8 mouse cellular contexts compared by ENCODE assay signal in genomic region chr8:12757231-12757940, GRCm38 (mm10). TPM values are rescaled to one million over a fixed set of nuclear protein-coding genes. Genes with fewer than 3 reads are reported as not detected.
DNase-seq lines count a peak whose midpoint lies in the region; ATAC-seq lines count a peak whose summit lies in the region.

No protein-coding gene starts in this region.

- peak overlapping the region; percentile 97 for H3K9ac ChIP-seq in heart, embryonic 15.5 days
- peak overlapping the region; percentile 90 for H3K9ac ChIP-seq in midbrain, embryonic 11.5 days (ENCODE audit: low read length)

- ATAC-seq in common myeloid progenitor, adult 5-6 weeks (replicated peaks; ENCODE audit: low read depth, poor library complexity, severe bottlenecking) = peak; percentile 27; the same call in 1 of the 2 replicates
- ATAC-seq in heart, embryonic 15.5 days (replicated peaks; ENCODE audit: insufficient number of reproducible peaks, insufficient read depth, low FRiP score, low read depth) = peak; percentile 25
- peak; percentile 77 for ATAC-seq in midbrain, embryonic 11.5 days (ENCODE audit: low FRiP score)

- no peaks in the 10 kb centered on the region for H3K9me3 ChIP-seq in heart, embryonic 15.5 days (replicated peaks)
- H3K9me3 ChIP-seq in midbrain, embryonic 11.5 days (ENCODE audit: control insufficient read depth, low read length) = no peaks in the 10 kb centered on the region

- H3K27me3 ChIP-seq in heart, embryonic 15.5 days = no peaks in the 10 kb centered on the region
- no peaks in the 10 kb centered on the region; the same call in 1 of the 2 replicates for H3K27me3 ChIP-seq in midbrain, embryonic 11.5 days (ENCODE audit: control insufficient read depth, insufficient read depth, low read length)

- H3K36me3 ChIP-seq in heart, embryonic 15.5 days = no peaks in the 10 kb centered on the region
- no peaks in the 10 kb centered on the region for H3K36me3 ChIP-seq in midbrain, embryonic 11.5 days (ENCODE audit: control insufficient read depth, insufficient read depth, low read length)

- H3K4me3 ChIP-seq in heart, embryonic 15.5 days = peak overlapping the region; percentile 84
- peak overlapping the region; percentile 86 for H3K4me3 ChIP-seq in midbrain, embryonic 11.5 days (ENCODE audit: low read depth, low read length)

- under 1% methylated on average over 60 of the region's 61 CpGs for WGBS in heart, embryonic 15.5 days
- WGBS in midbrain, embryonic 11.5 days = under 1% methylated on average over 60 of the region's 61 CpGs

- peak overlapping the region; percentile 86 for H3K27ac ChIP-seq in heart, embryonic 15.5 days
- no peak overlapping the region for H3K27ac ChIP-seq in midbrain, embryonic 11.5 days (ENCODE audit: low read depth, low read length)

- peak; percentile 59 to 86 for DNase-seq in adrenal gland, adult (ENCODE audit: inconsistent age in 2 of 2, low spot score in 1 of 2)
- DNase-seq in adrenal gland, postnatal 4 days (ENCODE audit: low spot score in 2 of 2) = no peak
- peak; percentile 46 for DNase-seq in Muller cell, postnatal 12 days (ENCODE audit: inconsistent ontology term)
- DNase-seq in layer of hippocampus, adult 9-11 months = peak; percentile 58
- DNase-seq in midbrain, embryonic 11.5 days (ENCODE audit: low spot score, missing footprints) = peak; percentile 94
- DNase-seq in testis, postnatal 14 days (ENCODE audit: low spot score) = peak; percentile 54

- peaks cover 42% of the 10 kb centered on the region for H3K4me1 ChIP-seq in heart, embryonic 15.5 days (replicated peaks)
- no peaks in the 10 kb centered on the region; the same call in 1 of the 2 replicates for H3K4me1 ChIP-seq in midbrain, embryonic 11.5 days (ENCODE audit: control insufficient read depth, insufficient read depth, low read length)

- H3K4me2 ChIP-seq in heart, embryonic 15.5 days = peak overlapping the region; percentile 94
- H3K4me2 ChIP-seq in midbrain, embryonic 11.5 days = peak overlapping the region; percentile 69

RNA-seq across cellular contexts. Expression of gene Atp11a, which starts 0.6 kb away (rescaled TPM):
- 10 to 100 TPM; 79.4 to 92.9 TPM for total RNA-seq in adrenal gland, postnatal 4 days (2021)
- total RNA-seq in common myeloid progenitor, adult 5-6 weeks (2017) = 6.8 and 9.4 TPM in 2 replicates
- polyA plus RNA-seq in heart, embryonic 15.5 days (2015; fragmentation: Nextera tagmentation; extraction: Ambion mirVana) = 14.1 and 15.9 TPM in 2 replicates
- 8.9 and 10.0 TPM in 2 replicates for polyA plus RNA-seq in midbrain, embryonic 11.5 days (2014; fragmentation: Nextera tagmentation; extraction: Ambion mirVana)

Comparison
In these comparisons a context has a peak if more than half of its experiments do, and no peak if none do; other contexts are left out.
1. DNase-seq: peak in adrenal gland, adult (2 of 2), Muller cell, postnatal 12 days (single experiment), layer of hippocampus, adult 9-11 months (single experiment), midbrain, embryonic 11.5 days (single experiment) and testis, postnatal 14 days (single experiment); none in adrenal gland, postnatal 4 days (0 of 2).
2. ATAC-seq: peak in every context shown above with its lines; median percentile 77 in midbrain, embryonic 11.5 days; 27 in common myeloid progenitor, adult 5-6 weeks; 25 in heart, embryonic 15.5 days.